Mouse (Mus musculus) CH12.LX (cell line): ENCODE results near the gene Tgif2.

ENCODE experiments used
- CHD2 ChIP-seq: IDR thresholded peaks from 2 replicates; pipeline ENCODE4 v1.6.1; 2011; ENCODE audit warnings: low read length, improper control_type of control experiment
- EP300 ChIP-seq: IDR thresholded peaks from 2 replicates; pipeline ENCODE4 v1.6.1; 2011; ENCODE audit warnings: low read length, improper control_type of control experiment
- GABPA ChIP-seq: IDR thresholded peaks from 2 replicates; pipeline ENCODE4 v1.6.1; 2012; ENCODE audit warnings: low read depth, low read length, improper control_type of control experiment, inconsistent platforms; ENCODE audit not compliant: insufficient replicate concordance
- MAFK ChIP-seq: IDR thresholded peaks from 2 replicates; pipeline ENCODE4 v1.6.1; 2011; ENCODE audit warnings: low read length, improper control_type of control experiment; ENCODE audit not compliant: insufficient replicate concordance
- POLR2A ChIP-seq: IDR thresholded peaks from 2 replicates; pipeline ENCODE4 v1.6.1; 2011; ENCODE audit warnings: low read depth, mild to moderate bottlenecking, improper control_type of control experiment, low read length
- POLR2AphosphoS2 ChIP-seq: IDR thresholded peaks from 2 replicates; pipeline ENCODE4 v1.6.1; 2011; ENCODE audit warnings: low read depth, low read length, improper control_type of control experiment
- ZKSCAN1 ChIP-seq: IDR thresholded peaks from 2 replicates; pipeline ENCODE4 v1.6.1; 2012; ENCODE audit warnings: low read depth, inconsistent platforms, low read length, improper control_type of control experiment, borderline replicate concordance

DNA sequence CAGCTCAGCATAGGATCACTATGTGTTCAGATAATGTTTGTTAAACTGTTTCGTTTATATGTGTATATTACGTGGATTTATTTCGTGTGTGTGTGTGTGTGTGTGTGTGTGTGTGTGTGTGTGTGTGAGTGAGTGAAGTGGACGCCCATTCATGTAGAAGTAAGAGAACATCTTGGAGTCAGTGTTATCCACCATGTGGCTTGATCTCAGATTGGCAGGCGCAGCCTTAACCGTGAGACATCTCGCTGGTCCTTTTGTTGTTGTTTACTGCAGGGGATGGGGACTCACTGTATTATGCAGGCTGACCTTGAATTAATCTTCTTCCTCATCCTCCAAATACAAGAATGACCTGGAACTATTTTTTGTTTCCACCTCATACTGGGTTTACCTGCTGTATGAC is 29.7 kb downstream of the Tgif2 start:
- TF ChIP-seq MAFK (no peak), CHD2 (no peak), ZKSCAN1 (no peak), GABPA (no peak), POLR2A (no peak), EP300 (no peak), POLR2AphosphoS2 (no peak)
